Mouse (Mus musculus): Measurements from ENCODE around the gene Mras. TPM values are rescaled to one million over a fixed set of nuclear protein-coding genes. Genes with fewer than 3 reads are reported as not detected.

The Mras gene
- total RNA-seq, 2 experiments from 2014 or later, result 132 to 154 TPM

- DNase-seq, result no peak
These were observed 79.6 kb downstream of the Mras start for GRCm38 (mm10) chr9:99357561-99357920.

- no peak for DNase-seq
These were observed 81.2 kb downstream of the Mras start for GRCm38 (mm10) chr9:99355971-99356370.

GRCm38 (mm10) chr9:99354796-99355195 lies 82.4 kb downstream of the Mras start:
- DNase-seq, result no peak

- no peak for DNase-seq
These were observed 83.8 kb downstream of the Mras start for GRCm38 (mm10) chr9:99353390-99353789.

GRCm38 (mm10) chr9:99352964-99353363 lies 84.2 kb downstream of the Mras start:
- DNase-seq, result no peak

GRCm38 (mm10) chr9:99345351-99345792 lies 91.8 kb downstream of the Mras start:
- DNase-seq, result peak; percentile 53 to 59

GRCm38 (mm10) chr9:99341600-99341999 lies 95.6 kb downstream of the Mras start:
- DNase-seq, result no peak

GRCm38 (mm10) chr9:99340126-99340525 lies 97.1 kb downstream of the Mras start:
- DNase-seq, result no peak

GRCm38 (mm10) chr9:99339182-99339581 lies 98.0 kb downstream of the Mras start:
- DNase-seq, result no peak

- no peak for DNase-seq
These were observed 98.9 kb downstream of the Mras start for GRCm38 (mm10) chr9:99338293-99338692.

- DNase-seq, result no peak
These were observed 100.6 kb downstream of the Mras start for GRCm38 (mm10) chr9:99336538-99336937.

Other genes starting within 250 kb of the Mras start
- gene Faiml, start 200.1 kb downstream of the Mras start, total RNA-seq (2021), result not detected
- gene Cep70, start 194.0 kb downstream of the Mras start, total RNA-seq (2021), result 10 to 100 TPM; 25.8 to 27.5 TPM
- 1 to 10 TPM; 1.8 to 2.7 TPM for gene Esyt3, start 78.8 kb downstream of the Mras start, total RNA-seq (2021)
- under 1 TPM in 1 of 2 experiments, not detected in 1; 0.42 TPM for gene Nme9, start 14.1 kb upstream of the Mras start, total RNA-seq (2021)
- 10 to 100 TPM; 53.1 to 56.7 TPM for gene Armc8, start 131.5 kb upstream of the Mras start, total RNA-seq (2021)
- 10 to 100 TPM; 12.6 TPM for gene Dbr1, start 138.4 kb upstream of the Mras start, total RNA-seq (2021)
- gene A4gnt, start 175.1 kb upstream of the Mras start, total RNA-seq (2021), result under 1 TPM in 1 of 2 experiments, not detected in 1; 0.15 TPM
- 10 to 100 TPM; 19.7 to 28.6 TPM for gene Dzip1l, start 192.1 kb upstream of the Mras start, total RNA-seq (2021)

Measured in layer of hippocampus, postnatal 36 days (tissue).